Mouse (Mus musculus) left cerebral cortex, postnatal 10 days (tissue): ENCODE data around the gene Rfpl4. TPM values are rescaled to one million over a fixed set of nuclear protein-coding genes. Genes with fewer than 3 reads are reported as not detected.
A peak's percentile ranks its signal among the peaks of the same experiment; 100 is the strongest.
"Not testable (repeated sequence)": the region's sequence is repeated elsewhere in the genome, so short reads cannot be mapped to it uniquely, and the experiment has no call there.

Experiments
- DNase-seq, 2 experiments: peaks; one replicate each; pipeline ENCODE4 v3.0.0; 2021 to 2022; ENCODE audit warnings: low spot score in 2 of 2, mixed read lengths in 1 of 2; ENCODE audit errors: extremely low spot score in 1 of 2
- intact Hi-C: fragments of 180-260 bp; cut with DNase I; formaldehyde crosslinking; loops from one replicate; pipeline ENCODE4 v1.15.1; 2025
- total RNA-seq, 2 experiments: library from RNA; stranded (reverse); gene quantifications; 2 replicates each; pipeline ENCODE4 v1.2.3; 2021

Gene Rfpl4
- total RNA-seq, result not detected

GRCm38 (mm10) chr7:5116850-5117249 lies at the start of gene Rfpl4:
Gene Rfpl4, minus strand, starts transcription at chr7:5116950.
- DNase-seq, result no peak

GRCm38 (mm10) chr7:5149570-5149969 lies 32.8 kb upstream of the Rfpl4 start, which contains the start of gene Vmn1r55:
Gene Vmn1r55, minus strand, starts transcription at chr7:5149670.
- intact Hi-C loops, DNase-seq: not testable (repeated sequence)

More at GRCm38 (mm10) chr7:5116850-5117249, at the start of gene Rfpl4:
- intact Hi-C loops, result no loop called here

GRCm38 (mm10) chr7:5125549-5126406 lies 9.0 kb upstream of the Rfpl4 start, which contains the start of gene Rasl2-9:
Gene Rasl2-9, minus strand, starts transcription at chr7:5125950.
- peak; percentile 59 to 88 for DNase-seq
- intact Hi-C loops, result no loop called here

GRCm38 (mm10) chr7:5125078-5125477 lies 8.3 kb upstream of the Rfpl4 start:
- intact Hi-C loops, result no loop called here
- no peak for DNase-seq

GRCm38 (mm10) chr7:5112701-5113100 lies 4.0 kb downstream of the Rfpl4 start:
- intact Hi-C loops, result no loop called here
- DNase-seq, result no peak

- intact Hi-C loops, result no loop called here
- no peak for DNase-seq
These were observed 7.4 kb downstream of the Rfpl4 start for GRCm38 (mm10) chr7:5109301-5109700.

- no peak for DNase-seq
- intact Hi-C loops, result no loop called here
These were observed 8.5 kb downstream of the Rfpl4 start for GRCm38 (mm10) chr7:5108272-5108671.

- no peak for DNase-seq
- intact Hi-C loops, result no loop called here
These were observed 14.2 kb downstream of the Rfpl4 start for GRCm38 (mm10) chr7:5102564-5102963.

GRCm38 (mm10) chr7:5101066-5101663 lies 15.6 kb downstream of the Rfpl4 start:
- DNase-seq, result peak in 1 of 2 experiments; percentile 24
- intact Hi-C loops, result no loop called here

- intact Hi-C loops, result no loop called here
- DNase-seq, result peak in 1 of 2 experiments; percentile 26
These were observed 17.0 kb downstream of the Rfpl4 start for GRCm38 (mm10) chr7:5099796-5100195.

GRCm38 (mm10) chr7:5098769-5099168 lies 18.0 kb downstream of the Rfpl4 start:
- intact Hi-C loops, result no loop called here
- DNase-seq, result no peak

GRCm38 (mm10) chr7:5092831-5093510 lies 23.8 kb downstream of the Rfpl4 start:
- intact Hi-C loops, result no loop called here
- DNase-seq, result peak in 1 of 2 experiments; percentile 42

GRCm38 (mm10) chr7:5092381-5092780 lies 24.4 kb downstream of the Rfpl4 start:
- DNase-seq, result no peak
- intact Hi-C loops, result no loop called here

GRCm38 (mm10) chr7:5091008-5091728 lies 25.6 kb downstream of the Rfpl4 start:
- peak in 1 of 2 experiments; percentile 43 for DNase-seq
- intact Hi-C loops, result no loop called here

GRCm38 (mm10) chr7:5089853-5090252 lies 26.9 kb downstream of the Rfpl4 start:
- no peak for DNase-seq
- intact Hi-C loops, result loop anchor here (10.0 kb wide), 1 partner anchor 1085 kb away; the partner anchor contains the start of gene Zfp444

- intact Hi-C loops, result loop anchor here (10.0 kb wide), 1 partner anchor 1087 kb away; the partner anchor contains the start of gene Zfp444
- DNase-seq, result no peak
These were observed 28.9 kb downstream of the Rfpl4 start for GRCm38 (mm10) chr7:5087886-5088285.

- intact Hi-C loops, result loop anchor here (10.0 kb wide), 1 partner anchor 1088 kb away; the partner anchor contains the start of gene Zfp444
- peak in 1 of 2 experiments; percentile 46 for DNase-seq
These were observed 29.8 kb downstream of the Rfpl4 start for GRCm38 (mm10) chr7:5086921-5087440.

- intact Hi-C loops, result loop anchor here (10.0 kb wide), 1 partner anchor 1089 kb away; the partner anchor contains the start of gene Zfp444
- DNase-seq, result no peak
These were observed 31.2 kb downstream of the Rfpl4 start for GRCm38 (mm10) chr7:5085512-5085911.
